Mouse (Mus musculus): ENCODE measurements around the gene Pde8b. TPM values are rescaled to one million over a fixed set of nuclear protein-coding genes. Genes with fewer than 3 reads are reported as not detected.

The Pde8b gene
- polyA plus RNA-seq, 1 experiment = 6.3 TPM

DNA sequence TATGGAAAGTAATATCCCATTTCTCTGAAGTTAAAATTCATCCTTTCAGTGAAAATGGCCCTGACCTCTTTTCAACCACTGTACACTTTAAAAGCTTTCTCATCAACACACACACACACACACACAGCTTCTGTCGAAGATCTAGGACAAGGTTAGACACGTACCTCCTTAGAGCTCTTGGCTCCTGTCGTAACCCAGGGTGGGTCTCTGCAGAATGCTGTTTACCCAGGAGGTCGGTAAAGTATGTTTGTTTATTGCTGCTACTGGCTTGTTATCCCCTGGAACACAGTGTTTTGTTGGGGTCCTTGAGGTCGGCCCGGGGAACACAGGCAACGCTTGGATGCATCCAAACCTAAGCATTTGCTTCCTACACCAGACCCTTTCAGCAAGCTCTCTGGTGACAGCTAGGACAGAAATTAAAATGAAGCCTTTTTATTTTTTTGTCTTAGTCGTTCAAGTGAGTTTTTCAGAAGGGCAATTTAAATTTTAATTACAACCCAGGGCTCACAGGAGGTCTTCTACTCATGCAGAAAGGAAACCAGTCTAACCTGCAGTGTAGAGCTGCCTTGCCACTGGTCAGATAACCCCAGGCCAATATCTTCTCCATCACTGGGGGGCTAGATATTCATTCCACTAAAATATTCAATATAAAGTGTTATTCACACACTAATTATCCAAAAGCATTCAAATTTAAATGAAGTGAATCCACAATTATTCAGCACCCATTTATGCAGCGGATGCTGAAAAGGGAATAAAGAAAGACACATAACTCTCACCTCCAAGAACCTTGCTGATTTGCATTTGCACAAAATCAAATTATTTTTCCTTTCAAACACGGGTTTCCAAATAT, 64.0 kb downstream of the Pde8b start:
- H3K27ac ChIP-seq (ENCODE audit: control insufficient read depth, insufficient read depth, low read depth, low read length, poor library complexity) = no peak overlapping the region
- no peak for TF ChIP-seq POLR2A (IDR thresholded peaks at IDR 0.05; ENCODE audit: borderline replicate concordance, control insufficient read depth, low read depth, low read length)
- no peak for TF ChIP-seq CTCF (IDR thresholded peaks at IDR 0.05; ENCODE audit: control insufficient read depth, insufficient read depth, low read length)
- WGBS = 49% methylated on average over 10 of the region's 10 CpGs
- H3K4me3 ChIP-seq (replicated peaks; ENCODE audit: control insufficient read depth, low read depth, low read length) = no peak overlapping the region
- H3K4me1 ChIP-seq (ENCODE audit: control insufficient read depth, insufficient read depth, low read length) = no peaks in the 10 kb centered on the region

DNA sequence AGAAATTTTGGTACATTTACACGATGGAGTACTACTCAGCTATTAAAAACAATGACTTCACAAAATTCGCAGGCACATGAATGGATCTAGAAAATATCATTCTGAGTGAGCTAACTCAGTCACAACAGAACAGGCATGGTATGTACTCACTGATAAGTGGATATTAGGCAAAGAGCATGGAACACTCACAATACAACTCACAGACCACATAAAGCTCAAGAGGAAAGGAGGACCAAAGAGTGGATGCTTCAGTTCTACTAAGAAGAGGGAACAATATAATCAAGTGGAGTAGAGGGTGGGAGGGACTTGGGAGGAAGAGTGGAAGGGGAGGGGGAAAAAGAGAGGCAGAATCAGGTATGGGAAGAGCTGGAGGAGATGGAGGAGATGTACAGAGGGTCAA, 66.5 kb downstream of the Pde8b start:
- TF ChIP-seq POLR2A (IDR thresholded peaks at IDR 0.05; ENCODE audit: borderline replicate concordance, control insufficient read depth, low read depth, low read length) (no peak), CTCF (IDR thresholded peaks at IDR 0.05; ENCODE audit: control insufficient read depth, insufficient read depth, low read length) (no peak)
- Histone ChIP-seq H3K27ac (ENCODE audit: control insufficient read depth, insufficient read depth, low read depth, low read length, poor library complexity) (no peak overlapping the region), H3K4me3 (replicated peaks; ENCODE audit: control insufficient read depth, low read depth, low read length) (no peak overlapping the region), H3K4me1 (ENCODE audit: control insufficient read depth, insufficient read depth, low read length) (no peaks in the 10 kb centered on the region)
- WGBS = 77% methylated on average over 2 of the region's 2 CpGs

DNA sequence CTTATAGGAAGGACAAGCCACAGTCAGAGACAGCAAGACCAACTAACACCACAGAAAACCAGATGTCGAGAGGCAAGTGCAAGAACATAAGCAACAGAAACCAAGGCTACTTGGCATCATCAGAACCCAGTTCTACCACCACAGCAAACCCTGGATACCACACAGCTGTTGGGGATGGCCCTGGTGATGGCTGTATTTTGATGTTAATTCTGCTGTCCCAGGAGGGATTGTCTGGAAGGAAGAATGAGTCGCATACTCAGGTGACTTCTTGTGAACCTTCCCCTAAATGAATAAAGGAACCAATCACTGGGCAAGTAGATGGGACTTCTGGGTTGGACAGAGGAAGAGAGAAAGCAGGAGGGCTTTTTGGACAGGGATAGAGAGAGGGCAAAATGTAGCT, 69.9 kb downstream of the Pde8b start:
- no peak overlapping the region for H3K27ac ChIP-seq (ENCODE audit: control insufficient read depth, insufficient read depth, low read depth, low read length, poor library complexity)
- no peak overlapping the region for H3K4me3 ChIP-seq (replicated peaks; ENCODE audit: control insufficient read depth, low read depth, low read length)
- H3K4me1 ChIP-seq (ENCODE audit: control insufficient read depth, insufficient read depth, low read length) = no peaks in the 10 kb centered on the region
- WGBS = 84% methylated on average over 2 of the region's 2 CpGs
- no peak for TF ChIP-seq CTCF (IDR thresholded peaks at IDR 0.05; ENCODE audit: control insufficient read depth, insufficient read depth, low read length)
- no peak for TF ChIP-seq POLR2A (IDR thresholded peaks at IDR 0.05; ENCODE audit: borderline replicate concordance, control insufficient read depth, low read depth, low read length)

DNA sequence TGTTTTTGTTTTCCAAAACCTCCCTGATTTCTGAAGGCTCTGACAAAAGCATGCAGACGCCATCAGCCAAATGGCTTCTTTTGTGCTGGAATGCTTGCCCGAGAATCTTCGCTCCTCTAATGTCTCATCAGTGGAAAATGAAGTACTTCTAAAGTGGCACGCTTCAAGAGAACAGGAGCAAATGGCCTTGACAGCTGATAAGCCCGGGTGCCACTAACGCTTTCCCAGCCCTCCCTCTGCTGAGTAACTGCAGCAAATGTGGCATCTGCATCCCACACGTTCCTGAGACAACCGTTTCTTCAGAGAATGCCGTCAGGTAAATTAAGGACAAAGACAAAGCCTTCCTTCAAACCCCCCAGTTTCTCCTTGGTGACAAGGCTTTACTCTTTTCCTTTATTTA, 72.8 kb downstream of the Pde8b start:
- 68% methylated on average over 9 of the region's 9 CpGs for WGBS
- Histone ChIP-seq H3K4me3 (replicated peaks; ENCODE audit: control insufficient read depth, low read depth, low read length) (no peak overlapping the region), H3K4me1 (ENCODE audit: control insufficient read depth, insufficient read depth, low read length) (no peaks in the 10 kb centered on the region), H3K27ac (ENCODE audit: control insufficient read depth, insufficient read depth, low read depth, low read length, poor library complexity) (no peak overlapping the region)
- TF ChIP-seq CTCF (IDR thresholded peaks at IDR 0.05; ENCODE audit: control insufficient read depth, insufficient read depth, low read length) = no peak
- no peak for TF ChIP-seq POLR2A (IDR thresholded peaks at IDR 0.05; ENCODE audit: borderline replicate concordance, control insufficient read depth, low read depth, low read length)

DNA sequence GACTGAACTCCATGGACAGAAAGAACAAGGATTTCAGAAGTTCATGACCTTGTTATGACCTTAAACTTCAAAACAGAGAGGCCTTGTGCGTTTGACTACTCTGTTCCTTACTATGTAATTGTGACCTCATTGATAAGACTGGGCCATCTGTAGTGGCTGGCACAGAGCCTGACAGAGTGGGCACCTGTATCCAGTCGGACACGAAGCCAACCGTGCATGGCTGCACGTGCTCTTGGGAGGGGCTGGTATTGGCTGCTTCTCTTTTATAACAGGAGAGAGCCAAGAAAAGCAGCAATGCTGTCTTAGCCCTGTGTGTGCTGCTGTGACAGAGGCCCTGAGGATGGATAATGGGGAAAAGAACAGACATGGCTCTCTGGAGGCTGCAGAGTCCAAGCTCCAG, 73.7 kb downstream of the Pde8b start:
- no peak overlapping the region for H3K4me3 ChIP-seq (replicated peaks; ENCODE audit: control insufficient read depth, low read depth, low read length)
- no peaks in the 10 kb centered on the region for H3K4me1 ChIP-seq (ENCODE audit: control insufficient read depth, insufficient read depth, low read length)
- no peak overlapping the region for H3K27ac ChIP-seq (ENCODE audit: control insufficient read depth, insufficient read depth, low read depth, low read length, poor library complexity)
- TF ChIP-seq CTCF (IDR thresholded peaks at IDR 0.05; ENCODE audit: control insufficient read depth, insufficient read depth, low read length) = no peak
- TF ChIP-seq POLR2A (IDR thresholded peaks at IDR 0.05; ENCODE audit: borderline replicate concordance, control insufficient read depth, low read depth, low read length) = no peak
- 75% methylated on average over 5 of the region's 5 CpGs for WGBS

DNA sequence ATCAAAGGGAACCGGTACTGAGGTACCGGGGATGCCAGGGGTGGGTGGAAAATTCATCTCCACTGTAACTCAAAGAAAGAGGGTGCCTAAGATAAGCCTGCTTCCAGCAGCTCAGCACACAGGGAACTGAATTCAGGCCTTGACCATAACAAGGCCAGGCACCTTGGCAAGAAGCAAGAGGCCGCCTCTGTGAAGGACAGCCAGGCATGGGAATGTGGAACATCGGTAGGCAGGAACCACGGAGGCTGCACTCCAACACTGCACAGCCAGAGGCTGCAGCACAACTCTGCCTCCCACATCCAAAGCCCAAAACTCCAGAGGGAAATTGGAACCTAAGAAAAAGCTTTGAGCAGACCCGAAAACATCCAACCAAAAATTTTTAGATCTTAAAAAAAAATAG, 75.9 kb downstream of the Pde8b start:
- no peak overlapping the region for H3K27ac ChIP-seq (ENCODE audit: control insufficient read depth, insufficient read depth, low read depth, low read length, poor library complexity)
- 79% methylated on average over 6 of the region's 6 CpGs for WGBS
- H3K4me3 ChIP-seq (replicated peaks; ENCODE audit: control insufficient read depth, low read depth, low read length) = no peak overlapping the region
- H3K4me1 ChIP-seq (ENCODE audit: control insufficient read depth, insufficient read depth, low read length) = no peaks in the 10 kb centered on the region
- TF ChIP-seq CTCF (IDR thresholded peaks at IDR 0.05; ENCODE audit: control insufficient read depth, insufficient read depth, low read length) (no peak), POLR2A (IDR thresholded peaks at IDR 0.05; ENCODE audit: borderline replicate concordance, control insufficient read depth, low read depth, low read length) (no peak)

DNA sequence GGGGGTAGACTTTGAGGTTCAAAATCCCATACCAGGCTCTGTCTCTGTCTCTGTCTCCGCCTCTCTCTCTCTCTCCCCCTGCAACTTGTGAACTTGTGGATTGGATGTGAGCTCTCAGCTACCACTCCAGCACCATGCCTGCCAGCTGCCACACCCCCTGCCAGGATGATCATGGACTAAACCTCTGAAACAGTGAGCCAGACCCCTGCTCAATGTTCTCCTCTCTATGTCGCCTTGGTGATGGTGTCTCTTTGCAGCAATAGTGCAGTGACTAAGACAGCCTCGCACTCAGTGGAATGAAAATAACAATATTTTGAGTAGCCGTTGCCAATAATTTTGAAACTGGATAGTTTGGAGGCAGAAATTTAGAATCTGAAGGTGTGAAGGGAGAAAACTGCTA, 77.8 kb downstream of the Pde8b start:
- Histone ChIP-seq H3K27ac (ENCODE audit: control insufficient read depth, insufficient read depth, low read depth, low read length, poor library complexity) (no peak overlapping the region), H3K4me3 (replicated peaks; ENCODE audit: control insufficient read depth, low read depth, low read length) (no peak overlapping the region), H3K4me1 (ENCODE audit: control insufficient read depth, insufficient read depth, low read length) (no peaks in the 10 kb centered on the region)
- 83% methylated on average over 4 of the region's 4 CpGs for WGBS
- TF ChIP-seq POLR2A (IDR thresholded peaks at IDR 0.05; ENCODE audit: borderline replicate concordance, control insufficient read depth, low read depth, low read length) (no peak), CTCF (IDR thresholded peaks at IDR 0.05; ENCODE audit: control insufficient read depth, insufficient read depth, low read length) (no peak)

DNA sequence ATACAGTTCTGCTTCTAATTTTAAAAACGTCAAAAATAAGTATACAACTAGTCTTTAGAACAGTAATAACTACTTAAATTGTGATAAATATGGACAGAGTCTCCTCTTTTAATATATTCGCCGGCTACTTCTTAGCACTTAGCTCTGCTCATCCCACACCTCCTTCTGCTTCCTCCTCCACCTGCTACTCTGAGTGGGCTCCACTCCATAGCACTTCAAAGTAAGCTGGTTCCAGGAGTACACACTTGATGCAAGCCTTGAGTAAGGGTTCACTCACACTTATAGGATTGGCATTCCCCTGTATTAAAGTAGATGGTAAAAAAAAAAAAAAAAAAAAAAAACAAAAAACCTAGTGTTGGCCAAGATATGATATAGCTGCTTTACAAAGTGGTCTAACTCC, 89.9 kb downstream of the Pde8b start:
- TF ChIP-seq POLR2A (IDR thresholded peaks at IDR 0.05; ENCODE audit: borderline replicate concordance, control insufficient read depth, low read depth, low read length) (no peak), CTCF (IDR thresholded peaks at IDR 0.05; ENCODE audit: control insufficient read depth, insufficient read depth, low read length) (no peak)
- 80% methylated on average over 3 of the region's 3 CpGs for WGBS
- H3K4me3 ChIP-seq (replicated peaks; ENCODE audit: control insufficient read depth, low read depth, low read length) = no peak overlapping the region
- H3K4me1 ChIP-seq (ENCODE audit: control insufficient read depth, insufficient read depth, low read length) = no peaks in the 10 kb centered on the region
- H3K27ac ChIP-seq (ENCODE audit: control insufficient read depth, insufficient read depth, low read depth, low read length, poor library complexity) = no peak overlapping the region

Data from bone marrow, adult 2 months (tissue).